Mouse (Mus musculus) urinary bladder, postnatal 10 days (tissue): Measurements from ENCODE around the gene Krt6b.
"Not testable (repeated sequence)": the region's sequence is repeated elsewhere in the genome, so short reads cannot be mapped to it uniquely, and the experiment has no call there.

Source experiments
- DNase-seq: peaks from one replicate; pipeline ENCODE4 v3.0.0; 2022; ENCODE audit warnings: low spot score

Gene Krt6b

GRCm38 (mm10) chr15:101680187-101680586 is at the start of gene Krt6b:
Gene Krt6b, minus strand, starts transcription at chr15:101680287.
- no peak for DNase-seq

- no peak for DNase-seq
Measured at GRCm38 (mm10) chr15:101724686-101725085, 44.6 kb upstream of the Krt6b start.

GRCm38 (mm10) chr15:101715831-101716230 is 35.7 kb upstream of the Krt6b start:
- DNase-seq, result no peak

DNA sequence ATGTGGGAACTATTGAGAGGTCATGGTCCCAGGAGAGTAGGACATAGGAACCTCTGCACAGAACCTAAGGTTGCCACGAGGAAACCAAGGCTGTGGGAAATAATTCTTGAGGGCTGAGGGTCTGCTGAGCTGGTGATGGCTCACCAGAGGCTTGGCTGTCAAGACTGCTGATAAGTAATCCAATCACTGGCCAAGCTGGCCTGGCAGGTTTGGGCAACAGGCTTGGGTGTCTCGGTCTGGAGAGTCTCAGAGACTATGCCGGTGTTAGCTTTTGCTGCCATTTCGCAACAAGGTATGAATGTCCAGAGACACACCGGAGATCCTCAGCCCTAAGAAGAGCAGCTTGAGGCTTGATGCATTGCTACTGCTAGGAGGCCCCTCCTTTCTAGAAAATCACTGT is 34.3 kb upstream of the Krt6b start:
- no peak for DNase-seq

DNA sequence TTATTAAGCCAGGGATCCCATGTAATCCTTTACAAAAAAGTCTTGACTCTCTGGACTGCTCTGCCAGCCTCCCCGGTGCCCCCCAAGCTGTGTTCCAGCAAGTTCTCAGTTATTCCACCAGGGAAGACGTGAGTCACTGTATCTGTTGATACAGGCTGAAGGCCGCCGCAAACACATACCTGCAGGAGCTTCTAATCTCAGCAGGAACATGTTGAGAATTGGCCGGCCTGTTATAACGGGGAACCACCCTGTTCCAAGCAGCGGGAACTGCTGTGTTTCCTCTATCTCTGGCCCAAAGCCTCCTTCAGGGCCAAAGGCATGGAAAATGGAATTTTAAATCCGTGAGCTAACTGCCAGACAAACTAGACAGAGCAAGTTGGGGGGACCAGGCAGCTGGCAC is 33.6 kb upstream of the Krt6b start:
- no peak for DNase-seq

DNA sequence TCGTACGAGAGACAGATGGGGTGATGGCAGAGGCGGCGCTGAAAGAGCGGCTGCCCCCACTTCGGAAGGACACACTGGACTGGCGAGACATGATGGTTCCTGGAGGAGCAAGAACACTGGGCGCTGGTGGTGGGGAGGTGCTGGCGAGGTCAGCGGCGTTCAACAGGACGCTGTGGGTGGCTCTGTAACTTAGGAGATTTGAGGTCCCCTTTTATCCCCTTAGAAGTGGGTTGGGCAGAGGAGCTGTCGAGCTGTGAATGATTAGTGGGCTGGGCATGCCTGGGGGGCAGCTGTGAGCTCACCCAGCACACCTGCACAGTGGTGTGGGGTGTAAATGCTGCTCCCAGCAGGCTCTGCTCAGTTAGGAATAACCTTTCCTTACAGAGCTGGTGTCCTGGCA is 32.6 kb upstream of the Krt6b start, which contains the start of gene Krt5:
Gene Krt5 (minus strand): TSS at position 179 of the 400 bp plus-strand sequence.
- DNase-seq, result no peak

GRCm38 (mm10) chr15:101708683-101709082 is 28.6 kb upstream of the Krt6b start:
- DNase-seq, result no peak

DNA sequence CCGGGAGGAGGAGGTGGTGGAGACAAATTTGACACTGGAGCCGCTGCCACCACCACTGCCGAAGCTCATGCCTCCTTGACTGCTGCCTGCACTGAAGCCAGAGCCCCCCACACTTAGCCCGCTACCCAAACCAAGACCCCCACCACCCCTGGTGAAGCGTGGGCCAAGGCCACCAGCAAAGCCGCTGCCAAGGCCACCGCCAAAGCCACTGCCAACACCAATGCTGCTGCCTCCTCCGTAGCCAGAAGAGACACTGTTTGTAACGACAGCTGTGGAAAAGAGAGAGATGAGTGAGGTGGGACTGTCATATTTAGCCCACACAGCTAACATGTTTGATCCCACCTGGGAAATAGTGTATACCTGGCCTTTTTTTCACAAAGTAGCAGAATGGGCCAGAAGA is 27.4 kb upstream of the Krt6b start:
- DNase-seq, result no peak

DNA sequence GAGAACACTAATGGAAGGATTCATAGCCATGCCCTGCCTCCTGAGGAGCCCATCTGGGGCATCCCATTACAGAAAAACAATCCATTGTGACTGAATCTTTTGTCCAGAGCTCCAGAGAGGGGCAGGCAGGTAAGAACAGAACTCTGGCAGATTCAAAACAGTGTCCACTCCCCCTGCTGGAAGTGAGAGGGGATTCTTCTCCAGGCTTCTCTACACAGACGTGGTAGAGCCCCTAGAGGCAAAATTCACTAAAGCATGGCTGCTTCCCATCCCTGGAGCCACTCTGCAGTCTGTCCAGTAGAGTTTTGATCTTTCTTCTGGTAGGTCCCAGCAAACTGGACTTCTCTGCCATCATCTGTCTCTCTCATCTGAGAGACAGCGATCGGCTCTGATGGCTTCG is 24.0 kb upstream of the Krt6b start:
- DNase-seq, result no peak

- DNase-seq, result no peak
Measured at GRCm38 (mm10) chr15:101702380-101702779, 22.3 kb upstream of the Krt6b start.

- no peak for DNase-seq
Measured at GRCm38 (mm10) chr15:101699866-101700265, 19.8 kb upstream of the Krt6b start.

DNA sequence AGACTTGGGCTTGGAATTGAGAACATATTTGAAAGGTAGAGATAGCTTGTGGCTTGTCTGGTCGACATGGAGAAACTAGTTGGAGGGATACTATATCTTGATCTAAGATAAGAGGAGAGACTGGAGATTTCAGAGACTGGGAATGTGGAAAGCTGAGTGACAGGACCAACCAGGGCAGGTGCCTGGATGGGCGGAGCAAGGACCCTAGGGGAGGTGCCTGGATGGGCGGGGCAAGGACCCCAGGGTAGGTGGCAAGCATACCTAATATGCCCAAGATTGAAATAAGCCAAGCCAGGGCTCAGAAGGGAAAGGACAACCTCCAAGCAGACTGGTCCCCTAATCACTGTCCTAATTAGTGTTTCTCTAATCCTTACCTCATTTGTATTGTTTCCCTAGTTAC is 19.1 kb upstream of the Krt6b start:
- DNase-seq, result no peak

DNA sequence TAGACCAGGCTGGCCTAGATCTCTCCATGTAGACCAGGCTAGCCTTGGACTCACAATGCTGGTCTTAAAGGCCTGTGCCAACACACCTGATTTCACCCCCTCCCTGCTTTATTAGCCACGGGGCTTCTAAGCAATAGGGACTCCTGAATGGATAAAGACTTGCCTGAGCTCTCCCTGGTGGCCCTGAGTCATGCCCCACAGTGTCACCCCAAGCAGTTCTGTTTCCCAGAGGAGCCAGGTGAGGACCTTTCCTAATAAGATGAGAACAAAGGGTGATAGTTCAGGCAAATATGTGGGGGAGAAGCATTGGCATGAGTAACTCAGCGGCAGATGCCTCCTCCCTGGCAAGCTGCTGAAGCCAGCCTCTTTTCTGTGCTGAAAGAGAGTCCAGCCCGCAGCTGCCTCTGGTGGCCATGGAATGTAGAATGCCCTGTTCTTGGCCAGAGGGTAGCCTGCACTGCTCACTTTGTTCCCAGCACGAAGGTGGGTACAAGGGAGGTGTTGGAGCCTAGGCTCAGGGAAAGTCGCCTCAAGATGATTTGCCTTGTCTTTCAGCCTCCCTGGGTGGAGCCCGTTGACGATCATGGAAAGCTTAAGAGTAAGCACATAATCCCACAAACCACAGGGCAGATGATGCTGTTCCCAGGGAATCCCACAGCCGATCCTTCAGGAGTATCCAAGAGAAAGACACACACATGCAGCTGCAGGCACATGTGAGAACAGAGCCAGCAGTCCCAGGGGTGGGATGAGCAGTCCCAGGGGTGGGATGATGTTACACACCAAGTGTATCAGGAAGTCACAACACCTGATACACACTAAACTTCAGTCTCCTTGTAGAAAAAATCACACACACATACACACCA is 17.5 kb upstream of the Krt6b start:
- no peak for DNase-seq

DNA sequence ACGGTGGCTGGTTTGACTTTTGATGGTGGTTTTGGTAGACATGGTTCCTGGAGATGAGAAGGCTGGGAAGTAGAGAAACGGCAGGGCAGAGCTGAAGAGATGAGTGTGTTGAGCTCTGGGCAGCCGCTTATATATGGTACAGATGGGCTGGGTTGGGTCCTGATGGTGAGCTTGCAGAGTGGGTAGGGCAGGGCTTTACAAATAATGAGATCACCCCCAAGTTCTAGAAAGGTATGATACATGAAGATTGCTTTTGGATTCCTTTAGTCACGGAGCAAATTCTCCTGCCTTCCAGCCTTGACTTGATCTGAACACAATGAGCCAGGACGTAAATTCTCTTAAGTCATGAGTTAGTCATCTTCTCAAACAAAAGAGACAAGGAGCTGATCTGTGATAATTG is 14.1 kb upstream of the Krt6b start, which contains the start of gene Krt6a:
Gene Krt6a (minus strand): TSS at position 101 of the 400 bp plus-strand sequence.
- no peak for DNase-seq

DNA sequence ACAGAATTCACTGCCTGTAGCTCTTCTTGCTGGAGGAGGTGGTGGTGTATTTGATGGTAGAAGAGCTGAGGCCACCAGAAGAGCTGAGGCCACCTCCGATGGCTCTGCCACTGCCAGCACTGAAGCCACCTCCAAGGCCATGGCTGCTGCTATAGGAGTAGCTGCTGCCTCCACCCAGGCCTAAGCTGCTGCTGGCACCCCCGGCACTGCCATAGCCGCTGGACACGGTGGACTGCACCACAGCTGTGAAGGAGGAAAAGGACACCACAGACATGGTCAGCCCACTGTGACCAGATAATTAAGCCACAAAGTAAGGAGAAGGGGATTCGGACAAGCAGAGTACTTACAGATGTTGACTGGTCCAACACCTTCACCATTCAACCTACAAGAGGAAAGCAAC is 10.4 kb upstream of the Krt6b start:
- DNase-seq, result not testable (repeated sequence)

DNA sequence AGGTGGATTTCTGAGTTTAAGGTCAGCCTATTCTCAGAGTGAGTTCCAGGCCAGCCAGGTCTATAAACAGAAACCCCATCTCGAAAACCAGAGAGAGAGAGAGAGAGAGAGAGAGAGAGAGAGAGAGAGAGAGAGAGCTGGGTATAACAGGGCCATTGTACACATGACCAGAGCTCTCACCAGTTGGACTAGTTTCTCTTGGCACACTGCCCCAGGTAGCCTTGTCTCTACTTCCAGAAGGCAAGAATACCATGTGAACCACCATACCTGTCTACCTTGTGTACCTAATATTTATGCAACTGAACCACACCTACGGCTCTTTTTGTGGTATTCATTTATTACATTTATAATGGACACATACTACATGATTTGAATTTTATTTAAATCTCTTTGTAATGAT is 8.1 kb upstream of the Krt6b start:
- no peak for DNase-seq

DNA sequence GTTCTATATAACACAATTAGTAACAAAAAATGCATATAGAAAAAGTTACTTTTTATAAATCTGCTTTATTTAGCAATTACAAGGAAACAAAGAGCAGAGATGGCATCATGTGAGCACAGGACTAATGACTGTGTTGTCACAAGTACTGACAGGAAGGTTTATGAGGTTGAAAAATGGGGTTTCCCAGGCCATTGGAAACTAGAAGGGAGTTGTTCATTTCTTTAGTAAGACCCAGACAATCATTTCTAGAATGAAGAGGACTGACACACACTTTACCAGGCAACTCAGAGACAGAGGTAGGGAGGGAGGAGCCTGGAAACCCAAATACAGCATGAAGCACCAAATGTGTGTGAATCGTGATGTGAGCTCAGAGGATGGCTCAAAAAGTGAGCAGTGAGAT is 4.1 kb downstream of the Krt6b start:
- no peak for DNase-seq

- DNase-seq, result no peak
Measured at GRCm38 (mm10) chr15:101652736-101653265, 27.3 kb downstream of the Krt6b start.

DNA sequence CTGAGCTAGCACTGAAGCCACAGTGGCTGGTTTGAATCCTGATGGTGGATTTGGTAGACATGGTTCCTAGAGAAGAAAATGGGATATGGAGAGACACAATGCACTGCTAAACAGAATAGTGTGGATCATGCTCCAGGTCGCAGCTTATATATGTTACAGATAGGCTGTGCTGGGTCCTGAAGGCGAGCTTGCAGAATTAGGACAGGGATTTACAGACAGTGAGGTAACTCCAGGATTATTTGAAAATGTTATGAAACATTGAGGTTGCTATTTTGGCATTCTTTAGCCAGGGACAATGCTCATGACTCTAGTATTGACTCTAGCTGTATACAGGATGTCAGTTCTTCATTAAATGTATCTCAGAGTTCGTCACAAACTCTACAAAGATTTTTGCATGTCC is 32.8 kb downstream of the Krt6b start, which contains the start of gene Gm5478:
Gene Gm5478 (minus strand): TSS at position 101 of the 400 bp plus-strand sequence.
- DNase-seq, result no peak

DNA sequence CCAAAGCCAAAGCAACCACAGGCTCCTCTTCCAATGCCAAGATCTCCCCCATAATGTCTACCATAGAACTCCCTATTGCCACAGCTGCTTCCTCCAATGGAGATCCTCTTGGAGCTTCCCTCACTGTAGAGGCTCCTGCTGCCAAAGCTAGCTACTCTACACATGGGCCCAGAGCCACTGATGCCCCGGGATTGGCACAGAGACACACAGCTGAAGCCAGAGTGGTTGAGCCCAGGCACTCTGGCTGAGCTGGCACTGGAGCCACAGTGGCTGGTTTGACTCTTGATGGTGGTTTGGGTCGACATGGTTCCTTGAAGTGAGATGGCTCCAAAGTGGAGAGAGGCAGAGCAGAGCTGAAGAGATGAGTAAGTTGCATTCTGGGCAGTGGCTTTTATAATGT is 52.2 kb downstream of the Krt6b start, which contains the start of gene Gm5414:
Gene Gm5414 (minus strand): TSS at position 305 of the 400 bp plus-strand sequence.
- no peak for DNase-seq
